8 mouse cellular contexts compared by ENCODE assay signal in genomic region chr7:80370649-80371040, GRCm38 (mm10). TPM values are rescaled to one million over a fixed set of nuclear protein-coding genes. Genes with fewer than 3 reads are reported as not detected.
DNase-seq lines count a peak whose midpoint lies in the region; ATAC-seq and TF ChIP-seq lines count a peak whose summit lies in the region.

No protein-coding gene starts in this region.

- no peaks in the 10 kb centered on the region for H3K9me3 ChIP-seq in embryonic facial prominence, embryonic 14.5 days (ENCODE audit: control insufficient read depth, low read length)
- H3K9me3 ChIP-seq in heart, embryonic 12.5 days (replicated peaks) = no peaks in the 10 kb centered on the region
- no peaks in the 10 kb centered on the region for H3K9me3 ChIP-seq in kidney, postnatal 0 days (replicated peaks; ENCODE audit: low read length)
- H3K9me3 ChIP-seq in liver, embryonic 13.5 days (replicated peaks) = no peaks in the 10 kb centered on the region
- H3K9me3 ChIP-seq in stomach, embryonic 15.5 days = no peaks in the 10 kb centered on the region

- H3K27ac ChIP-seq in embryonic facial prominence, embryonic 14.5 days (replicated peaks; ENCODE audit: low read depth, low read length) = peak overlapping the region; percentile 87
- H3K27ac ChIP-seq in heart, embryonic 12.5 days (ENCODE audit: poor library complexity, severe bottlenecking) = peak overlapping the region; percentile 85
- H3K27ac ChIP-seq in kidney, postnatal 0 days = peak overlapping the region; percentile 87
- H3K27ac ChIP-seq in liver, embryonic 13.5 days = peak overlapping the region; percentile 19
- H3K27ac ChIP-seq in stomach, embryonic 15.5 days = peak overlapping the region; percentile 76

- TF ChIP-seq CTCF in kidney, postnatal 0 days (IDR thresholded peaks at IDR 0.05; ENCODE audit: low read depth) = no peak

- H3K4me2 ChIP-seq in embryonic facial prominence, embryonic 14.5 days (ENCODE audit: low read depth, low read length) = peak overlapping the region; percentile 70
- peak overlapping the region; percentile 83 for H3K4me2 ChIP-seq in heart, embryonic 12.5 days
- peak overlapping the region; percentile 92 for H3K4me2 ChIP-seq in kidney, postnatal 0 days (ENCODE audit: low read length)
- peak overlapping the region; percentile 94 for H3K4me2 ChIP-seq in liver, embryonic 13.5 days
- peak overlapping the region; percentile 80 for H3K4me2 ChIP-seq in stomach, embryonic 15.5 days

- peaks cover 14% of the 10 kb centered on the region for H3K4me1 ChIP-seq in embryonic facial prominence, embryonic 14.5 days (ENCODE audit: control insufficient read depth, insufficient read depth, low read length)
- H3K4me1 ChIP-seq in heart, embryonic 12.5 days (replicated peaks) = peaks cover 28% of the 10 kb centered on the region
- H3K4me1 ChIP-seq in kidney, postnatal 0 days (replicated peaks; ENCODE audit: insufficient read depth, low read length) = peaks cover 15% of the 10 kb centered on the region
- peaks cover 39% of the 10 kb centered on the region for H3K4me1 ChIP-seq in liver, embryonic 13.5 days (replicated peaks)
- peaks cover 11% of the 10 kb centered on the region for H3K4me1 ChIP-seq in stomach, embryonic 15.5 days

- peak overlapping the region; percentile 90 for H3K4me3 ChIP-seq in embryonic facial prominence, embryonic 14.5 days (ENCODE audit: low read depth, low read length)
- H3K4me3 ChIP-seq in heart, embryonic 12.5 days = peak overlapping the region; percentile 83
- peak overlapping the region; percentile 94 for H3K4me3 ChIP-seq in kidney, postnatal 0 days (replicated peaks; ENCODE audit: low read depth, low read length)
- H3K4me3 ChIP-seq in liver, embryonic 13.5 days (replicated peaks) = peak overlapping the region; percentile 73
- H3K4me3 ChIP-seq in stomach, embryonic 15.5 days (replicated peaks) = peak overlapping the region; percentile 88

- peaks cover 31% of the 10 kb centered on the region for H3K36me3 ChIP-seq in embryonic facial prominence, embryonic 14.5 days (ENCODE audit: control insufficient read depth, insufficient read depth, low read length)
- H3K36me3 ChIP-seq in heart, embryonic 12.5 days = peaks cover 31% of the 10 kb centered on the region
- H3K36me3 ChIP-seq in kidney, postnatal 0 days (ENCODE audit: insufficient read depth, low read length) = peaks cover 22% of the 10 kb centered on the region; the same call in 1 of the 2 replicates
- H3K36me3 ChIP-seq in liver, embryonic 13.5 days = peaks cover 14% of the 10 kb centered on the region
- H3K36me3 ChIP-seq in stomach, embryonic 15.5 days = peaks cover 19% of the 10 kb centered on the region

- peak overlapping the region; percentile 89 for H3K9ac ChIP-seq in embryonic facial prominence, embryonic 14.5 days (ENCODE audit: low read depth, low read length)
- peak overlapping the region; percentile 93 for H3K9ac ChIP-seq in heart, embryonic 12.5 days
- peak overlapping the region; percentile 84 for H3K9ac ChIP-seq in kidney, postnatal 0 days (ENCODE audit: low read depth, low read length)
- H3K9ac ChIP-seq in liver, embryonic 13.5 days = peak overlapping the region; percentile 76
- peak overlapping the region; percentile 64 for H3K9ac ChIP-seq in stomach, embryonic 15.5 days

- no peaks in the 10 kb centered on the region for H3K27me3 ChIP-seq in embryonic facial prominence, embryonic 14.5 days (replicated peaks; ENCODE audit: control insufficient read depth, insufficient read depth, low read length)
- H3K27me3 ChIP-seq in heart, embryonic 12.5 days (replicated peaks) = no peaks in the 10 kb centered on the region
- no peaks in the 10 kb centered on the region for H3K27me3 ChIP-seq in kidney, postnatal 0 days (ENCODE audit: insufficient read depth, low read length)
- H3K27me3 ChIP-seq in liver, embryonic 13.5 days = peaks cover 39% of the 10 kb centered on the region
- H3K27me3 ChIP-seq in stomach, embryonic 15.5 days (replicated peaks) = no peaks in the 10 kb centered on the region

- peak; percentile 77 for DNase-seq in 3T3-L1 (ENCODE audit: low read depth, low spot score)
- peak; percentile 87 for DNase-seq in adrenal gland, postnatal 10 days
- peak; percentile 89 for DNase-seq in embryonic facial prominence, embryonic 14.5 days (ENCODE audit: low spot score)
- DNase-seq in kidney, postnatal 0 days (ENCODE audit: low spot score) = peak; percentile 87
- DNase-seq in liver, embryonic 13.5 days = peak; percentile 43
- DNase-seq in neural tube, embryonic 10.5 days (ENCODE audit: extremely low spot score, low spot score) = peak; percentile 68

- 0% methylated on average over 18 of the region's 31 CpGs for WGBS in embryonic facial prominence, embryonic 14.5 days
- 0% methylated on average over 31 of the region's 31 CpGs for WGBS in heart, embryonic 12.5 days
- under 1% methylated on average over 31 of the region's 31 CpGs for WGBS in kidney, postnatal 0 days
- 1% methylated on average over 27 of the region's 31 CpGs for WGBS in liver, embryonic 13.5 days (ENCODE audit: insufficient replicate concordance)
- WGBS in stomach, embryonic 15.5 days = under 1% methylated on average over 28 of the region's 31 CpGs

- ATAC-seq in embryonic facial prominence, embryonic 14.5 days (ENCODE audit: low read depth) = peak; percentile 80
- peak; percentile 40 for ATAC-seq in heart, embryonic 12.5 days (ENCODE audit: insufficient number of reproducible peaks, low FRiP score)
- peak; percentile 45 for ATAC-seq in kidney, postnatal 0 days (replicated peaks; ENCODE audit: low FRiP score, low read depth)
- peak; percentile 42 for ATAC-seq in liver, embryonic 13.5 days (ENCODE audit: low read depth)
- ATAC-seq in stomach, embryonic 15.5 days (ENCODE audit: insufficient read depth, low FRiP score, low read depth) = peak; percentile 28; the same call in 1 of the 2 replicates

RNA-seq across cellular contexts. Expression of gene Man2a2, which starts 0.5 kb away (rescaled TPM):
- 10 to 100 TPM; 56.2 to 93.5 TPM for total RNA-seq in adrenal gland, postnatal 10 days (2021)
- polyA plus RNA-seq in embryonic facial prominence, embryonic 14.5 days (2014; fragmentation: Nextera tagmentation; extraction: Ambion mirVana) = 15.7 and 19.3 TPM in 2 replicates
- polyA plus RNA-seq in heart, embryonic 12.5 days (2016; fragmentation: Nextera tagmentation; extraction: Ambion mirVana) = 25.0 and 31.0 TPM in 2 replicates
- polyA plus RNA-seq in kidney, postnatal 0 days (2015; fragmentation: Nextera tagmentation; extraction: Ambion mirVana) = 7.3 and 8.8 TPM in 2 replicates
- 2.2 and 2.6 TPM in 2 replicates for polyA plus RNA-seq in liver, embryonic 13.5 days (2015; fragmentation: Nextera tagmentation; extraction: Ambion mirVana)
- 16.3 and 16.4 TPM in 2 replicates for polyA plus RNA-seq in stomach, embryonic 15.5 days (2015; fragmentation: Nextera tagmentation; extraction: Ambion mirVana)

RNA-seq across cellular contexts. Expression of gene Fes, which starts 17.1 kb away (rescaled TPM):
- total RNA-seq in adrenal gland, postnatal 10 days (2021) = 10 to 100 TPM; 13.2 to 17.1 TPM
- polyA plus RNA-seq in embryonic facial prominence, embryonic 14.5 days (2014; fragmentation: Nextera tagmentation; extraction: Ambion mirVana) = 14.6 and 15.7 TPM in 2 replicates
- polyA plus RNA-seq in heart, embryonic 12.5 days (2016; fragmentation: Nextera tagmentation; extraction: Ambion mirVana) = 10.2 and 11.4 TPM in 2 replicates
- polyA plus RNA-seq in kidney, postnatal 0 days (2015; fragmentation: Nextera tagmentation; extraction: Ambion mirVana) = 12.4 and 12.5 TPM in 2 replicates
- 10.6 and 12.0 TPM in 2 replicates for polyA plus RNA-seq in liver, embryonic 13.5 days (2015; fragmentation: Nextera tagmentation; extraction: Ambion mirVana)
- polyA plus RNA-seq in stomach, embryonic 15.5 days (2015; fragmentation: Nextera tagmentation; extraction: Ambion mirVana) = 12.5 and 13.5 TPM in 2 replicates

RNA-seq across cellular contexts. Expression of gene Hddc3, which starts 27.7 kb away (rescaled TPM):
- total RNA-seq in adrenal gland, postnatal 10 days (2021) = 10 to 100 TPM; 45.3 to 54.8 TPM
- 19.6 and 22.8 TPM in 2 replicates for polyA plus RNA-seq in embryonic facial prominence, embryonic 14.5 days (2014; fragmentation: Nextera tagmentation; extraction: Ambion mirVana)
- polyA plus RNA-seq in heart, embryonic 12.5 days (2016; fragmentation: Nextera tagmentation; extraction: Ambion mirVana) = 14.4 and 15.8 TPM in 2 replicates
- polyA plus RNA-seq in kidney, postnatal 0 days (2015; fragmentation: Nextera tagmentation; extraction: Ambion mirVana) = 20.2 and 21.5 TPM in 2 replicates
- polyA plus RNA-seq in liver, embryonic 13.5 days (2015; fragmentation: Nextera tagmentation; extraction: Ambion mirVana) = 3.8 and 4.2 TPM in 2 replicates
- polyA plus RNA-seq in stomach, embryonic 15.5 days (2015; fragmentation: Nextera tagmentation; extraction: Ambion mirVana) = 16.4 and 20.1 TPM in 2 replicates

RNA-seq across cellular contexts. Expression of gene Unc45a, which starts 29.8 kb away (rescaled TPM):
- 10 to 100 TPM; 40.8 to 44.6 TPM for total RNA-seq in adrenal gland, postnatal 10 days (2021)
- polyA plus RNA-seq in embryonic facial prominence, embryonic 14.5 days (2014; fragmentation: Nextera tagmentation; extraction: Ambion mirVana) = 34.1 and 39.7 TPM in 2 replicates
- 20.5 and 21.0 TPM in 2 replicates for polyA plus RNA-seq in heart, embryonic 12.5 days (2016; fragmentation: Nextera tagmentation; extraction: Ambion mirVana)
- polyA plus RNA-seq in kidney, postnatal 0 days (2015; fragmentation: Nextera tagmentation; extraction: Ambion mirVana) = 28.2 and 29.7 TPM in 2 replicates
- polyA plus RNA-seq in liver, embryonic 13.5 days (2015; fragmentation: Nextera tagmentation; extraction: Ambion mirVana) = 10.3 and 11.5 TPM in 2 replicates
- polyA plus RNA-seq in stomach, embryonic 15.5 days (2015; fragmentation: Nextera tagmentation; extraction: Ambion mirVana) = 35.5 and 38.3 TPM in 2 replicates

RNA-seq across cellular contexts. Expression of gene Furin, which starts 34.6 kb away (rescaled TPM):
- total RNA-seq in adrenal gland, postnatal 10 days (2021) = 100 to 1,000 TPM; 113 to 129 TPM
- polyA plus RNA-seq in embryonic facial prominence, embryonic 14.5 days (2014; fragmentation: Nextera tagmentation; extraction: Ambion mirVana) = 17.2 and 18.4 TPM in 2 replicates
- polyA plus RNA-seq in heart, embryonic 12.5 days (2016; fragmentation: Nextera tagmentation; extraction: Ambion mirVana) = 24.5 and 25.9 TPM in 2 replicates
- polyA plus RNA-seq in kidney, postnatal 0 days (2015; fragmentation: Nextera tagmentation; extraction: Ambion mirVana) = 20.8 and 22.9 TPM in 2 replicates
- polyA plus RNA-seq in liver, embryonic 13.5 days (2015; fragmentation: Nextera tagmentation; extraction: Ambion mirVana) = 3.8 and 4.1 TPM in 2 replicates
- 11.6 and 12.5 TPM in 2 replicates for polyA plus RNA-seq in stomach, embryonic 15.5 days (2015; fragmentation: Nextera tagmentation; extraction: Ambion mirVana)

Comparison
In these comparisons a context has a peak if more than half of its experiments do, and no peak if none do; other contexts are left out.
1. Peak in every context shown above with its lines: DNase-seq, ATAC-seq, H3K4me3 ChIP-seq and H3K27ac ChIP-seq.
2. ATAC-seq: peak in every context shown above with its lines; median percentile 80 in embryonic facial prominence, embryonic 14.5 days; 45 in kidney, postnatal 0 days; 42 in liver, embryonic 13.5 days; 40 in heart, embryonic 12.5 days; 28 in stomach, embryonic 15.5 days.
3. H3K27ac ChIP-seq: peak in every context shown above with its lines; median percentile 87 in embryonic facial prominence, embryonic 14.5 days; 87 in kidney, postnatal 0 days; 85 in heart, embryonic 12.5 days; 76 in stomach, embryonic 15.5 days; 19 in liver, embryonic 13.5 days.